Mouse (Mus musculus): ENCODE results near the gene Ifi35.
"Not testable (repeated sequence)": the region's sequence is repeated elsewhere in the genome, so short reads cannot be mapped to it uniquely, and the experiment has no call there.

The Ifi35 gene

DNA sequence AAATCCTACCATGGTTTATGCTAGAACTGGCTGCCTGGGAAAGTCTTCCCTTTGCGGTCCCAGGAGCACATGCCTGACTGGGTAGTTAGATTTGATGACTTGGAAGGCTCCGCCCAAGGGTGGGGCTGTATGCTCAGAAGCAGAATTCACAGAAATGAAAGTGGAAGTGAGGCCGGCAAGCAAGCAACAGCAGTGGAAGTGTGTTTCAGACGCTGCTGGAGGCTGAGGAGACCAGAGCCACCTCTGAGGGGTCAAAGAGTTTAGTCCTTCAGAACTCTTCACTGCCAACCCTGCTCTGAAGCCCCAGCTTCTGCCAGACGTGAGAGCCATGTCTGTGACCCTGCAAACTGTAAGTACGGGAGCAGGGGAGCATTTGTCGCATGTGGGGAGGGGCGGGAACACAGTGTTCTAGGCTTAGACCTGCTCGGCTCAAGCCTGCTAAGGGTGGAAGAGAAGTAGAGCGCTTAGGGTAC, at the start of gene Ifi35:
TSS of gene Ifi35 (plus strand) at position 134 of the 473 bp plus-strand sequence.
- peak; percentile 69 to 85 for DNase-seq (ENCODE audit: low spot score in 2 of 2)

DNA sequence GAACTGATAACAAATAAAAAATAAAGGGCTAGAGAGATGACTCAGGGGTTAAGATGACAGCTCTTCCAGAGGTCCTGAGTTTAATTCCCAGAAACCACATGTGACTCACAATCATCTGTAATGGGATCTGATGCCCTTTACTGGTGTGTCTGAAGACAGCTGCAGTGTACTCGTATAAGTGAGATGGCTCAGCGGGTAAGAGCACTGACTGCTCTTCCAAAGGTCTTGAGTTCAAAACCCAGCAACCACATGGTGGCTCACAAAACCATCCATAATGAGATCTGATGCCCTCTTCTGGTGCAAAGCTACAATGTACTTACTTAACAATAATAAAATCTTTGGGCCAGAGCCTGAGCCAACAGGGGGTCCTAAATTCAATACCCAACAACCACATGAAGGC, 32.9 kb upstream of the Ifi35 start:
- no peak for DNase-seq (ENCODE audit: low spot score in 2 of 2)

DNA sequence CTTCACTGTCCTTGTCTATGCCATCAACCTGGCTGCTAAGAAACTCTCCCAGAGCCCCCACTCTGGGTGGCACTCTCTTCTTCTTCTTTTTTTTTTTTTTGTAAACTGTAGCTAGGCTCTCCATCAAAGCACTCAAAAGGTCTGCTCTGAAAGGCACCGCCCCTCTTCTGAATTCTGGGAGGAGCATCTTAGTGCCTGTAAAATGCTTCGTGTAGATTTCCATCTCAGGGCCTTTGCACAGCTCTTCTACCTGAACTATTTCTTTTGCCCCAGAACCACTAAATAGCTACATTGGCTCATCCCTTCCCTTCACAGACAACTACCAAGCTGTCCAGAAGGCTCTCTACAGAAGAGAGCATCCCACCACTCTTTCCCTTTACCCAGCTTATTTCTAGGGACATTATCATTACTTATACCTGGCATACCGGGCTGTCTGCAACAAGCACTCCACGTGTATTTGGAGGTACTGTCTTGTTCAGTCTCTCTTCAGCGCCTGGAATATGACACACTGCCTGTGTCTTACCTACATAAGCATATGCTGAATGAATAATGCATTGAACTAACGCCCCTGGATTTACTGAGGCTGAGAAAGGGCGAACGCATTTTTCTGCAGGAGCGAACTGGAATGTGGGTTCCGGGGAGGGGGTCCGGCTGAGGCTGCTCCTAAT, 31.6 kb upstream of the Ifi35 start:
- no peak for DNase-seq (ENCODE audit: low spot score in 2 of 2)

DNA sequence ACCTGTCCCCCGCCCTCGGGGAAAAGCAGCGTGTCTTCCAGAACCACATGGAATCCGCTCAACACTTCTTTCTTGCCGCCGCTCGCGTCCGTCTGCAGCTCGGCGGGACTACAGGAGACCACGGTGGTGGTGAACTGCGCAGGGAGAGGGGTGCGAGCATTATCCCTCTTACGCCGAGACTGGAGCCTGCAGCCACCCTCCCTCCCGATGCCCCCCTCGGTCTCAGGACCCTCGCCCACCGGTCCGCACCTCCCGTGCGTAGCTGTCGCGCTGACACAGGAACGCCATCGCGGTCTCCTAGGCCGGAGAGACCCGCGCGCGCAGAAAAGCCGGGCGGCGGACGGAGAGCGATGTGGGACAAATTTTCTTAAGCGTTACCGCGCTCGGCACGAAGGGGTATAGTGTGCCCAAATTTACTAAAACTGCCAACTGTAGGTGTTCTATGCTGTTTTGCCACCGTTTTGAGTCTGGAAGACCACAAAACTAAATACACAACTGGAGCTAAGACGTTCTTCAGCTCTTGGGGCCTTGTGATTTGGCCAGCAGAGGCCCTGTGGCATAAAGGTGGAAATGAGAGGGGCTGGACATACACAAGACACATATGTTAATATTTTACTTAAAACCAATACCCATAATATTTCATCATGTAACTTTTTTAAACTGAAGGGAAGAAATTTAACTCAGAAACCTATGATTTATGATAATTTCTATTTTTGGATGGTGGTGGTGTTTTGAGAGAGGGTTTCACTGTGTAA, 30.9 kb upstream of the Ifi35 start, which contains the start of gene Aarsd1:
TSS of gene Aarsd1 (minus strand) at position 515 of the 755 bp plus-strand sequence.
- peak; percentile 83 for DNase-seq (ENCODE audit: low spot score in 2 of 2)

DNA sequence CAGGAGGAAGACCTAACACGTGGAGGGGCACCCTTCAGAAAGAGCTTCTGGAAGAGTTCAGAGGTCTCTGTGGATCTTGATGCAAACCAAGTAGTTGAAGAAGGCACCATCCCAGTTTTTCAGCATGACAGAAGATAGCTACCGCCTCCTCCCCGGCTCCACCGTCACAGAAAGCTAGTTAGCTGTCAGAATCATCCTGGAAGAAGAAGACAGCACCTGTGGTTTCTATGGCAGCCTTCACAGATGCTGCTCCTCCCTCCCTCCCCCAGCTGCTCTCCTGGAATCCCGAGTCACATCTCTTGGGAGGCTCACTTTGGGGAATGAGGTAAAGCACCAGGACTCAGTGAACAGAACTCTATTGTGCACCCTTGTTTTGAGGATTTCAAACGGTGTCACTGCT, 29.2 kb upstream of the Ifi35 start:
- DNase-seq (ENCODE audit: low spot score in 2 of 2) = no peak

DNA sequence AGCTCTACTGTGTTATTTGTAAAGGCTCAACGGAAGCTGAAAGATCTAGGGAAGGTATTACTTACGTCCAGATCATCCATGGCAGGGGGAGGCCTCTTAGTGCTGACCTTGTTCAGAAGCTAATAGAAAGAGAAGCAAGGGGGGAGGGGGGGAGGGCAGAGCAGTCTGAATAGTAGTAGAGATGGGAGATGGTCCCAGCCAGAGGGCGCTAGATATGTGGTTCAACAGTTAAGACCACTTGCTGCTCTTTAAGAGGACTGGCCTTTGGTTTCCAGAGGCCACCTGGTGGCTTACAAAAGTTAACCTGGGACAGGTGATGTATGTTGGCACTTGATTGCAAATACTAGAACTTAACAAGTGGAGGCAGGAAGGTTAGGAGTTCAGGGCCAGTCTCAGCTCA, 28.6 kb upstream of the Ifi35 start:
- no peak for DNase-seq (ENCODE audit: low spot score in 2 of 2)

DNA sequence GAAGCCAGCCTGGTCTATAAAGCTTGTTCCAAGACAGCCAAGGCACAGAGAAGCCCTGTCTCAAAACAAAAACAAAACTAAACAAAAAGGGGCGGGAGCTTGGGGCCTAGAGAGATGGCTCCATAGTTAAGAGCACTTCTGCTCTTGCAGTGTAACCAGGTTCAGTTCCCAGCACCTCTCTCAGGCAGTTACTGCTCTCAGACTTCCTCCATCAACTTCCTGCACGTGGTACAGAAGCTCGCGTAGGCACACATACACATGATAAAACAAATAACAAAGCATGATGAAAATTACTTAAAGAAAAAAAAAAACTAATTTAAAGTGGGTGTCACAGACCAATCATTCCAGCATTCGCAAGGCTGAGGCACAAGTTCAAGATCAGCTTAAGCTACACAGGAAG, 28.1 kb upstream of the Ifi35 start:
- no peak for DNase-seq (ENCODE audit: low spot score in 2 of 2)

DNA sequence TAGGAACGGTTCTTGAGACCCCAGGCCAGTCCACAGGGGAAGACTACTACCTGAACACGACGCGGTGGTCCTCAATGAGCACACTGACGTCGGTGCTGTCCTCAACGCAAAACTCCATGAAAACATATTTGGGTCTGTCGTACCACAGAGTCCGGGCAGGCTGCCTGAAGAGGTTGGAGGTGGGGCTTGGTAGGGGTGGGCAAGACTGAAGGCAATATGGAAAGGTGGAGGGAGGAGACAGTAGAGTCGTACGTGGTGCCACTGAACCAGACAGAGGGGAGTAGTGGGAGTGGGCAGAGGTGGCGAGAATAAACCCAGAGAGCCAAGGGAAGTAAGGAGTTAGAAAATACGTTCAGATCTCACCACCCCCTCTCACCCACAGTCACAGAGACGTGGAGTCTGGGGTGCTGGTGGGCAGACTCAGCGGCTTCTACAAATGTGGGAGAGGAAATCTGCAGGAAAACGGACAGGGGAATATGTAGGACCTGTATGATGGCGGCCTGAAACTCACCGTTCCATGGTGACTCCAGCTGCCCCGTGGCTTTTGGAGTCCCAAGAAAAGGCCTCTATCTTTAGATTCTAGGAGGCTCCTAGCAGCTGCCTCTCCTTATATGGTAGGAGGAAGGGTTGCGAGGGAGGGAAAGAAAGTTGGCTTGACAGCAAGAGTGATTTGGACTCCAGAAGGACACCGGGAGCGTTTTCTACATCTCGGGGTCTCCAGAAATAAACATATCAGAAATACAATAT, 23.9 kb upstream of the Ifi35 start, which contains the start of gene Gm27029:
TSS of gene Gm27029 (minus strand) at position 692 of the 747 bp plus-strand sequence.
- DNase-seq (ENCODE audit: low spot score in 2 of 2) = no peak

DNA sequence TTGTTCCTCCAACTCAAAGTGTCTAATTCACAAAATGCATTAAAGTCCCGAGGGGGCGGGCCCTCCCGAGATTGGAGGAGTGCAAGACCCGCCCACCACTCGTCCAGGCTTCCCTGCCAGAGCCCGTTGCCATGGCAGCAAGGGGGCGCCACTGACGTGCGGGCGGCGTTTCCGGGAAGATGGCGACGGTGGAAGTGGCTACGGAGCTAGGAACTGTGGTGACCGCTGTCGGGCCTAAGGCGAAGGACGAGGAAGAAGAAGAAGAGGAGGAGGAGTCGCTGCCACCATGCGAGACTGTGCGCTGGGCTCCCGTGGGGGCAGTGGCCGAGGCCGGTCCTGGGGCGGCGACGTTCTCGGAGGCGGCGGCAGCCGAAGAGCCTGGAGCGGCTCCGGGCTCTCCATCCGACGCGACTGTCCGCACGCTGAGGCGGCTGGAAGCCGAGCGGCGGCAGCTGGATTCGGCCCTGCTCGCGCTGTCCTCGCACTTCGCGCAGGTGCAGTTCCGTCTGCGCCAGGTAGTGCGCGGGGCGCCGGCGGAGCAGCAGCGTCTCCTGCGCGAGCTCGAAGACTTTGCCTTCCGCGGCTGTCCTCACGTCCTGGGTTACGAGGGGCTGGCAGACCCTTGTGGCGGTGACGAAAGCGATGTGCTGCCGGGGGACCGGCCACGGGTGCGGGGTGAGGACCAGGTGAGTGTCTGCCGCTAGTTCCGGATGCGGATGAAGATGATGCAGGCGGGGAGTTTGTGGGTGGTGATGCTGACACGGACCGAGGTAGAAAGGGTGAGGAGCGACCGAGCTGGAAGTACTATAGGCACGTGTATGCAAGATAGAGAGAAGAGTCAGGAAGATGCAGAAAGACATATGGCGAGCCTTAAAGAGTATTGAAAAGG, 23.0 kb upstream of the Ifi35 start, which contains the start of the genes Rundc1 and Ptges3l:
TSS of gene Rundc1 (plus strand) at position 161 of the 889 bp plus-strand sequence.
TSS of gene Ptges3l (minus strand) at position 409 of the 889 bp plus-strand sequence.
- peak; percentile 98 to 99 for DNase-seq (ENCODE audit: low spot score in 2 of 2)

DNA sequence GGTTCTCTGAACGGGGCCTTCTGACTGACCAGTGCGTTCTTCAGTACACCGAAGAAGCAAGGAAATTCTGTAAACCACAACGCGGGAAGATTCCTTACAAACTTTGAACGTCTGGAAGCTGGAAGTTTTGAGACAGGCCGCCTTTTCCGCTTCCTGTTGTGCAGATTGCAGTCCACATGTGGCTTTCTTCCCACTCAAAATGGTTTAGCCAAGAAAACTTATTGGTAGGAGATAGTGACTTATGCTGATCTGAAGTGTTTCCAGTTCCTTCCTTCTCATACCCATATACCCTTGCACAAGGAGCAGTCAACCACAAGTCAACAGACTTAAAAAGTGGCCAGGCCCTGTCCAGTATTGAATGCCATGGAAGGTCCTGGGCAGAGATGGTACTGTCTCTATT, 22.0 kb upstream of the Ifi35 start:
- no peak for DNase-seq (ENCODE audit: low spot score in 2 of 2)

DNA sequence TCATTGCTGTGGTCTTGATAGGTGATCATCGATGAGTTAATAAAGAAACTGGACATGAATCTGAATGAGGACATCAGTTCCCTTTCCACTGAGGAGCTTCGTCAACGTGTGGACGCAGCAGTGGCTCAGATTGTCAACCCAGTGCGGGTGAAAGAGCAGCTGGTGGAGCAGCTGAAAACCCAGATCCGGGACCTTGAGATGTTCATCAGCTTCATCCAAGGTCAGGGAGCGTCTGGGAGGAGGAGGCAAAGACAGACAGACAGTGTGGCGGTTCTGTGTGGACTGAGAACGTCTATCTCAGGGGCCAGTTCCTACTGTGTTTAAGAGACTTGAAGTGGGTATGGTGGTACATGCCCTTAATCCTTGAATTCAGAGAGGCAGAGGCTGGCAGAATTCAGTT, 16.9 kb upstream of the Ifi35 start:
- no peak for DNase-seq (ENCODE audit: low spot score in 2 of 2)

DNA sequence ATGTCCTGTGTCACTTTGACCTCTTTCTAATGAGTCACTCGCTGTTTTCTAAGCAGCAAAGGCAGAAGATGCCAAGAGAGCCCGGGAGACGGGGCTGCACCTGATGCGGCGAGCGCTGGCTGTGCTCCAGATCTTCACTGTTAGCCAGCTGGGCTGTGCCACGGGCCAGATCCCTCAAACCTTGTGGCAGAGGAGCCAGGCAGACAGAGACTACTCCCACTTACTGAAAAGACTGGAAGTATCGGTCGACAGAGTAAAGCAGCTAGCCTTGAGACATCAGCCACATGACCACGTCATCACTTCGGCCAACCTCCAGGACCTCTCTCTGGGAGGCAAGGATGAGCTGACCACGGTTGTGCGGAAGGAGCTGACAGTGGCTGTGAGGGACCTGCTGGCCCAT, 14.8 kb upstream of the Ifi35 start:
- no peak for DNase-seq (ENCODE audit: low spot score in 2 of 2)

DNA sequence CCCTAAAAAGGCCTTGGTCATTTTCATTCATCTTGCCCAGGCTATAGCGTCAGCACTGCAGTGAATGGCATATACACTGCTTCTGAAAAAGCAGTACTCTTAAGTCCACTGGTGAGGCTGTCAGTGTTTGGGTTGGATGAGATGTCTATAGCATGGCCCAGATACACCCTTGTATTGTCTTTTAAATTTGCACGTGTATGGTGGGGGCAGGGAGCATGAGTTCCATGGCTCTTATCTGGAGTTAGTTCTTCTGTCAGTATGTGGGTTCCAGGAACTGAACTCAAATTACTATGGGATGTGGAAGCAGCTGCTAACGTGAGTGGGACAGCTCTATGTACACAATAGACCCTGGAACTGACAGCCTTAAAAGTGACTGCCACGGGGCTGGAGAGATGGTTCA, 12.4 kb upstream of the Ifi35 start:
- no peak for DNase-seq (ENCODE audit: low spot score in 2 of 2)

DNA sequence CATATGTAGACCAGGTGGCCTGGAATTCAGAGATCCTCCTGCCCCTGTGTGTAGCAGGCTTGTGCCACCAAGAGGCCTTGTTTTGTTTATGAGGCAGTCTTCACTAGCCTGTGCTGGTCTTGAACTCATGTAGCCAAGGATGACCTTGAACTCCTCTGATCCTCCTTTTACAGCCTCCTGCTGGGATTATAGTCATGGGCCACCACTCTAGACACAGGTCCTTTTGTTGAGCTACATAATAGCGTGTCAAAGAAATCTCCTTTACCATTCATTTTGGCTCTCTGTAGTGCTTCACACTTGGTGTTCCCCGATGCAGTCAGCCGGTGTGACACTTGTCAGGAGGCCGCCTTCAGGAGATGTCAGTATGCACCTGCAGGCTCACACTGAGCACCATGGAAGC, 11.3 kb upstream of the Ifi35 start:
- no peak for DNase-seq (ENCODE audit: low spot score in 2 of 2)

DNA sequence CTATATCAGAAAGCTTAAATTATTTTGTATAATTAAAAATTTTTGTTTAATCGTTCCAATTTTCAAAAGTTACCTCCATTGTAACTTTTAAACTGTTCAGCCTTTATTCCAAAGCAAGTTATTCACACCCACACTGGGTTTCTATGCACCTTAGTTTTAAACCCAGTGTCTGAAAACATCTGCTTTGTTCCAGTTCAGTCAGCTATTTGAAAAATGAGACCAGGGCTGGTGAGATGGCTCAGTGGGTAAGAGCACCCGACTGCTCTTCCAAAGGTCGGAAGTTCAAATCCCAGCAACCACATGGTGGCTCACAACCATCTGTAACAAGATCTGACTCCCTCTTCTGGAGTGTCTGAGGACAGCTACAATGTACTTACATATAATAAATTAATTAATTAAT, 10.2 kb upstream of the Ifi35 start:
- not testable (repeated sequence) for DNase-seq (ENCODE audit: low spot score in 2 of 2)

DNA sequence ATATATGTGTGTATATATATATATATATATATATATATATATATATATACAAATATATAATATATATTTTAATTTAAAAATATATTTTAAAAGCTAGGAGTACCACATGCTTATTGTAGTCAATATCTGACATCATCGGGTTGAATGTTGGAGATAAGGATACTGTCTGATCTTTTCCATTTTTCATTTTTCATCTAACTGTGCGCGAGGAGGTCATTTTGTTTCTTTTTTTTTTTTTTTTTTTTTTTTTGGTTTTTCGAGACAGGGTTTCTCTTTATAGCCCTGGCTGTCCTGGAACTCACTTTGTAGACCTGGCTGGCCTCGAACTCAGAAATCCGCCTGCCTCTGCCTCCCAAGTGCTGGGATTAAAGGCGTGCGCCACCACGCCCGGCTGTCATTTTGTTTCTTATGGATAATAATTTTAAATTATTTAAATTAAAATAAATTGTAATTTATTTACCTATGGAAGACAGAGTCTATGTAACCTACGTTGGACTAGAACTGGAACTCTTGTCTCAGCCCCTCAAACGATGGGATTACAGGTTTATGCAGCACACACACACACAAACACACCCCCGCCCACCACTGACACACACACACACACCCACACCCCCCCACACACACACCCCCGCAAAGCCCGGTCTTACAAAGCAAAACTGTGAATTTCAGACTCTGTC, 6.6 kb upstream of the Ifi35 start:
- DNase-seq (ENCODE audit: low spot score in 2 of 2) = not testable (repeated sequence)

DNA sequence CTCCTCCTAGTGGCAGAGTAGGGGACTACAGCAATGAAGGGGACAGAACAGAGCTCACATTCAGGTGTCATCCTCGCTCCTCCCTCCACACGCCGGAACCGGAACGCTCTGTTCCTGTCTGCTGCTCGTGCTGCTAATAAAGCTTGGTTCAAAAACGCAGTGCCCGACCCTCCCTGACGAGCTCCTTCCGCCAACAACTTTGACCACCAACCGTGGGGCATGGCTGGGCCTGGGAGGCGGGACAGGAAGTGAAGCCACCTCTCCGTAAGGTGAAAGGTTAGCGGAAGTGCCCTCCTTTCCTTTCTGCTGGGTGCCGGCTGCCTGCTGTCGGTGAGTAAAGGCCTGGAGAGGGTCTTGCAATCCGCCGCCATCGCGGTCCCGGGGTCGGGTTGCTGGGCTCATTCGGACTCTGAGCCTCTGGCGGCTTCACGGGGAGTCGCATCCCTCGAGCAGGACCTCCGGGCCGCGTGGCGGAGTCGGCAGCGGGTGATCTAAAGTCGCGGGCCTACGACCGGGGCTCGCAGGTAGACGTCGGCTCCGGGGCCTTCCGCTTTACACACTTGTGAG, 6.0 kb upstream of the Ifi35 start, which contains the start of gene Rpl27:
TSS of gene Rpl27 (plus strand) at position 172 of the 567 bp plus-strand sequence.
- DNase-seq (ENCODE audit: low spot score in 2 of 2) = peak; percentile 92 to 97

DNA sequence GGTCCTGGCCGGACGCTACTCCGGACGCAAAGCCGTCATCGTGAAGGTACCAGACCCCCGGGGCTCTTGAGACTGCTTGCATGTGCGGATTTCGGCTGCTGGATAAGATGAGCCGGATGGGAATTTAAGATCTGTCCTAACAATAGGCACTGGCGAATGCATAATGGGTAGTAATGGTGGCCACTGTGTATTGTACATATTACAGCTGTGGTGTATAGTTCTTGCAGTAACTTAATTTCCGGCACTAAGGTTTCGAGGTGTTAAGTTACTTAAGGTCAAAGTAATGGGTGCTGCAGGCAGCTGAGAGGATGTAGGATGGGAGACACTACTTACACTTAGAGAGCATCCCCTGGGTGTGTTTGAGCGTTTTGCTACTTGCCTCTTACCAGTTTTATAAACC, 5.4 kb upstream of the Ifi35 start:
- no peak for DNase-seq (ENCODE audit: low spot score in 2 of 2)

DNA sequence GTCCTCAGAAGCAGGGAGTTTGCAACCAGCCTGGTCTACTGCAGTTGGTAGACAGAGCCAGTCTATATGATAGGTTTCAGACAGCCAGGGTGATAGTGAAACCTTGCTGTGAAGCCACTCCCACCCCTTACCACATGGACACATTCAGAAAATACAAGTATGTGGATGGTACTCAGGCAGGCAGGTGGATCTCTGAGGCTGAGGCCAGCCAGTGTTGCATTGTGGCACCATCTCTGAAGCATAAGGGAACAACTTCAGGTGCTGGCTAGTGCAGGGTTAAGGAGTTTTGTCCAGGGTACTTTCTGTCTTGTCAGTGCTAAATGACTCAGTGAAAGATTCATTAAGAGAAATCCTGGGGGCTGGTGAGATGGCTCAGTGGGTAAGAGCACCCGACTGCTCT, 1.9 kb upstream of the Ifi35 start:
- no peak for DNase-seq (ENCODE audit: low spot score in 2 of 2)

DNA sequence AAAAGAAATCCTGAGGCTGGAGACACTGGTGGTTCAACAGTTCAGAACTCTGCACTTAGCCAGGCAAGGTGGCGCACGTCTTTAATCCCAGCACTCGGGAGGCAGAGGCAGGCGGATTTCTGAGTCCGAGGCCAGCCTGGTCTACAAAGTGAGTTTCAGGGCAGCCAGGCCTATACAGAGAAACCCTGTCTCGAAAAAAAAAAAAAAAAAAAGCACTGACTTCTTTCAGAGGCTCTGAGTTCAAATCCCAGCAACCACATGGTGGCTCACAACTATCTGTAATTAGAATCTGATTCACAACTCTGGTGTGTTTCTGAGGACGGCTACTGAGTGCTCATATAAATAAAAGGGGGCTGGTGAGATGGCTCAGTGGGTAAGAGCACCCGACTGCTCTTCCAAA, 1.3 kb upstream of the Ifi35 start:
- not testable (repeated sequence) for DNase-seq (ENCODE audit: low spot score in 2 of 2)

Data from urinary bladder, postnatal 36 days (tissue).